Mouse (Mus musculus) midbrain, postnatal 0 days (tissue): ENCODE data around the gene Fgf22. TPM values are rescaled to one million over a fixed set of nuclear protein-coding genes. Genes with fewer than 3 reads are reported as not detected.

Source experiments
- ATAC-seq: fragments of 200-750 bp; cut with Nextera tagmentation; 2 replicates; pipeline ENCODE4 v1.8.0; 2017; ENCODE audit warnings: moderate number of reproducible peaks, mild to moderate bottlenecking, moderate TSS enrichment, moderate library complexity; ENCODE audit not compliant: low FRiP score
- DNase-seq: peaks from one replicate; pipeline ENCODE4 v3.0.0-alpha.2; 2015; ENCODE audit warnings: low spot score
- H3K27ac ChIP-seq: fragments of 300-500 bp; sonication (generic); 2 replicates; pipeline ENCODE4 v1.5.1; 2014; ENCODE audit warnings: low read depth, mild to moderate bottlenecking, low read length, mixed read lengths
- H3K27me3 ChIP-seq: fragments of 300-500 bp; sonication (generic); 2 replicates; pipeline ENCODE4 v1.6.1; 2014; ENCODE audit warnings: low read length, control low read depth, mixed read lengths; ENCODE audit not compliant: insufficient read depth
- H3K36me3 ChIP-seq: fragments of 300-500 bp; sonication (generic); 2 replicates; pipeline ENCODE4 v1.6.1; 2014; ENCODE audit warnings: low read length, control low read depth, mixed read lengths; ENCODE audit not compliant: insufficient read depth
- H3K4me1 ChIP-seq: fragments of 300-500 bp; sonication (generic); 2 replicates; pipeline ENCODE4 v1.6.1; 2014; ENCODE audit warnings: mild to moderate bottlenecking, control low read depth, antibody characterized with exemption, low read length, mixed read lengths; ENCODE audit not compliant: insufficient read depth
- H3K4me2 ChIP-seq: fragments of 300-500 bp; sonication (generic); 2 replicates; pipeline ENCODE4 v1.6.1; 2014; ENCODE audit warnings: low read depth, mild to moderate bottlenecking, low read length, mixed read lengths; ENCODE audit not compliant: poor library complexity, severe bottlenecking
- H3K4me3 ChIP-seq: fragments of 300-500 bp; sonication (generic); 2 replicates; pipeline ENCODE4 v1.5.1; 2014; ENCODE audit warnings: low read depth, mild to moderate bottlenecking, low read length, moderate library complexity
- H3K9ac ChIP-seq: fragments of 300-500 bp; sonication (generic); replicated peaks from 2 replicates; pipeline ENCODE4 v1.6.1; 2014; ENCODE audit warnings: mild to moderate bottlenecking, low read length, moderate library complexity, mixed read lengths; ENCODE audit not compliant: poor library complexity, severe bottlenecking
- H3K9me3 ChIP-seq: fragments of 300-500 bp; sonication (generic); 2 replicates; pipeline ENCODE4 v1.6.1; 2016; ENCODE audit warnings: low read length, control low read depth
- CTCF ChIP-seq: IDR thresholded peaks from 2 replicates; pipeline ENCODE4 v1.5.1; 2016; ENCODE audit warnings: antibody characterized with exemption, mild to moderate bottlenecking
- WGBS: fragments of 180-500 bp; shearing (Covaris S2); extraction: QIAGEN DNeasy Blood & Tissue Kit; methylation state at CpG from one replicate; pipeline ENCODE4 v1.1.7; 2014; 5-methylcytosine and 5-hydroxymethylcytosine counted together
- polyA plus RNA-seq: library from polyadenylated mRNA; unstranded; fragments of >200 nt; fragmentation: Nextera tagmentation; extraction: Ambion mirVana; gene quantifications from 2 replicates; pipeline ENCODE4 v1.2.1, GENCODE M21; 2015
- total RNA-seq: library from RNA; depleted of rRNA; stranded (reverse); fragments of >200 nt; gene quantifications from 2 replicates; pipeline ENCODE4 v1.2.3, GENCODE M21; 2014

Gene Fgf22
- total and polyA plus RNA-seq, 2 experiments from 2014 or later: 1.7 to 3.1 TPM

- H3K4me2 ChIP-seq: peak overlapping the region; percentile 78
- DNase-seq (peak; percentile 95), ATAC-seq (peak; percentile 93)
- peak; percentile 89 for TF ChIP-seq CTCF
- WGBS: 2% methylated on average over 55 of the region's 55 CpGs
- H3K27ac ChIP-seq: peak overlapping the region; percentile 51; the same call in 1 of the 2 replicates
- no peaks in the 10 kb centered on the region; the same call in 1 of the 2 replicates for H3K4me1 ChIP-seq
- H3K9me3 ChIP-seq: no peaks in the 10 kb centered on the region
- H3K36me3 ChIP-seq: no peaks in the 10 kb centered on the region
- peak overlapping the region; percentile 45 for H3K9ac ChIP-seq
- H3K27me3 ChIP-seq: peaks cover 12% of the 10 kb centered on the region; the same call in 1 of the 2 replicates
- peak overlapping the region; percentile 50 for H3K4me3 ChIP-seq
Measured at GRCm38 (mm10) chr10:79779784-79780663, 25.1 kb downstream of the Fgf22 start.

GRCm38 (mm10) chr10:79780664-79781015, 25.8 kb downstream of the Fgf22 start:
- Histone ChIP-seq H3K4me3 (peak overlapping the region; percentile 50), H3K27me3 (peaks cover 12% of the 10 kb centered on the region; the same call in 1 of the 2 replicates), H3K9ac (peak overlapping the region; percentile 45), H3K9me3 (no peaks in the 10 kb centered on the region), H3K27ac (no peak overlapping the region), H3K4me1 (no peaks in the 10 kb centered on the region; the same call in 1 of the 2 replicates), H3K4me2 (peak overlapping the region; percentile 78), H3K36me3 (no peaks in the 10 kb centered on the region)
- DNase-seq (peak; percentile 67), ATAC-seq (peak; percentile 71)
- 2% methylated on average over 13 of the region's 13 CpGs for WGBS
- no peak for TF ChIP-seq CTCF

- no peaks in the 10 kb centered on the region for H3K36me3 ChIP-seq
- no peak overlapping the region for H3K27ac ChIP-seq
- DNase-seq (no peak), ATAC-seq (no peak)
- no peaks in the 10 kb centered on the region; the same call in 1 of the 2 replicates for H3K4me1 ChIP-seq
- H3K4me3 ChIP-seq: peak overlapping the region; percentile 50
- H3K4me2 ChIP-seq: peak overlapping the region; percentile 78
- peaks cover 12% of the 10 kb centered on the region; the same call in 1 of the 2 replicates for H3K27me3 ChIP-seq
- no peaks in the 10 kb centered on the region for H3K9me3 ChIP-seq
- peak overlapping the region; percentile 45; the same call in 1 of the 2 replicates for H3K9ac ChIP-seq
- TF ChIP-seq CTCF: no peak
- WGBS: 34% methylated on average over 21 of the region's 21 CpGs
Measured at GRCm38 (mm10) chr10:79781139-79781538, 26.3 kb downstream of the Fgf22 start.

- DNase-seq (no peak), ATAC-seq (no peak)
- Histone ChIP-seq H3K9me3 (no peaks in the 10 kb centered on the region), H3K27me3 (peaks cover 7% of the 10 kb centered on the region; the same call in 1 of the 2 replicates), H3K9ac (no peak overlapping the region), H3K27ac (no peak overlapping the region), H3K4me2 (no peak overlapping the region), H3K4me3 (no peak overlapping the region), H3K36me3 (no peaks in the 10 kb centered on the region), H3K4me1 (no peaks in the 10 kb centered on the region; the same call in 1 of the 2 replicates)
- TF ChIP-seq CTCF: no peak
- 63% methylated on average over 5 of the region's 5 CpGs for WGBS
Measured at GRCm38 (mm10) chr10:79781956-79782355, 27.1 kb downstream of the Fgf22 start.

- H3K4me2 ChIP-seq: no peak overlapping the region
- H3K27me3 ChIP-seq: no peaks in the 10 kb centered on the region
- no peaks in the 10 kb centered on the region for H3K36me3 ChIP-seq
- no peak overlapping the region for H3K9ac ChIP-seq
- no peak for ATAC-seq
- 68% methylated on average over 7 of the region's 7 CpGs for WGBS
- no peak overlapping the region for H3K27ac ChIP-seq
- no peak overlapping the region for H3K4me3 ChIP-seq
- H3K9me3 ChIP-seq: no peaks in the 10 kb centered on the region
- H3K4me1 ChIP-seq: no peaks in the 10 kb centered on the region; the same call in 1 of the 2 replicates
- no peak for DNase-seq
- peak; percentile 59 for TF ChIP-seq CTCF
Measured at GRCm38 (mm10) chr10:79783050-79783449, 28.2 kb downstream of the Fgf22 start.
